Mouse (Mus musculus) heart, postnatal 36 days (tissue): ENCODE data around the gene Ngrn. TPM values are rescaled to one million over a fixed set of nuclear protein-coding genes. Genes with fewer than 3 reads are reported as not detected.

Experiments used
- DNase-seq, 2 experiments: peaks; one replicate each; pipeline ENCODE4 v3.0.0; 2021 to 2022
- intact Hi-C: fragments of 180-260 bp; cut with DNase I; formaldehyde crosslinking; loops from one replicate; pipeline ENCODE4 v1.15.1; 2025
- total RNA-seq, 2 experiments: library from RNA; stranded (reverse); gene quantifications; 2 replicates each; pipeline ENCODE4 v1.2.3; 2021

The Ngrn gene
- total RNA-seq, 2 experiments from 2014 or later = 26.7 to 29.0 TPM

- DNase-seq = no peak
- intact Hi-C loops = no loop called here
Measured at GRCm38 (mm10) chr7:80297041-80297440, 36.0 kb downstream of the Ngrn start.

GRCm38 (mm10) chr7:80298754-80299153, 37.7 kb downstream of the Ngrn start:
- no peak for DNase-seq
- intact Hi-C loops = no loop called here

GRCm38 (mm10) chr7:80299568-80299967, 38.6 kb downstream of the Ngrn start:
- no peak for DNase-seq
- intact Hi-C loops = no loop called here

- intact Hi-C loops = no loop called here
- no peak for DNase-seq
Measured at GRCm38 (mm10) chr7:80301522-80301921, 40.5 kb downstream of the Ngrn start.

- intact Hi-C loops = no loop called here
- DNase-seq = no peak
Measured at GRCm38 (mm10) chr7:80307766-80308165, 46.8 kb downstream of the Ngrn start.

GRCm38 (mm10) chr7:80310771-80311170, 49.8 kb downstream of the Ngrn start:
- intact Hi-C loops = no loop called here
- DNase-seq = no peak

Other genes starting within 250 kb of the Ngrn start
- 10 to 100 TPM; 27.4 to 28.0 TPM for gene Zfp710, start 236.4 kb upstream of the Ngrn start, total RNA-seq
- gene Idh2, start 145.8 kb upstream of the Ngrn start, total RNA-seq = 1,000 to 10,000 TPM; 1,714 to 2,029 TPM
- 10 to 100 TPM; 12.1 to 12.4 TPM for gene Sema4b, start 74.4 kb upstream of the Ngrn start, total RNA-seq
- 10 to 100 TPM; 15.6 to 16.3 TPM for gene Cib1, start 28.4 kb upstream of the Ngrn start, total RNA-seq
- 1 to 10 TPM; 1.5 to 1.8 TPM for gene Gdpgp1, start 28.4 kb upstream of the Ngrn start, total RNA-seq
- gene Ttll13, start 14.8 kb upstream of the Ngrn start, total RNA-seq = under 1 TPM; 0.14 to 0.53 TPM
- gene Vps33b, start 8.4 kb downstream of the Ngrn start, total RNA-seq = 1 to 10 TPM; 6.2 to 7.2 TPM
- 1 to 10 TPM; 2.2 to 2.5 TPM for gene Prc1, start 33.2 kb downstream of the Ngrn start, total RNA-seq
- 1 to 10 TPM; 3.8 to 7.0 TPM for gene Rccd1, start 63.2 kb downstream of the Ngrn start, total RNA-seq
- gene Unc45a, start 79.8 kb downstream of the Ngrn start, total RNA-seq = 10 to 100 TPM; 15.5 to 16.9 TPM
- 10 to 100 TPM; 36.1 to 36.4 TPM for gene Hddc3, start 81.9 kb downstream of the Ngrn start, total RNA-seq
- gene Man2a2, start 110.2 kb downstream of the Ngrn start, total RNA-seq = 10 to 100 TPM; 60.0 to 62.9 TPM
- 10 to 100 TPM in 1 of 2 experiments, 1 to 10 TPM in 1; 6.9 to 16.0 TPM for gene Fes, start 126.7 kb downstream of the Ngrn start, total RNA-seq
- gene Furin, start 144.2 kb downstream of the Ngrn start, total RNA-seq = 100 to 1,000 TPM; 111 to 120 TPM